Mouse (Mus musculus): ENCODE results near the gene Psma7.

The Psma7 gene

GRCm38 (mm10) chr2:180042256-180042857 lies at the start of gene Psma7, which contains the start of gene Ss18l1:
Gene Psma7 (minus strand): TSS chr2:180042433.
Gene Ss18l1 (plus strand): TSS chr2:180042509.
- in situ Hi-C loops (cut with MboI) = loop anchor here (5.0 kb wide), 1 partner anchor 120 kb away; no protein-coding TSS in a partner anchor

- in situ Hi-C loops (cut with MboI) = no loop called here
Observed at GRCm38 (mm10) chr2:180090285-180090684, 48.1 kb upstream of the Psma7 start.

GRCm38 (mm10) chr2:180087472-180087871 lies 45.2 kb upstream of the Psma7 start:
- in situ Hi-C loops (cut with MboI) = no loop called here

GRCm38 (mm10) chr2:180086637-180087027 lies 44.4 kb upstream of the Psma7 start:
- in situ Hi-C loops (cut with MboI) = no loop called here

GRCm38 (mm10) chr2:180085926-180086636 lies 43.8 kb upstream of the Psma7 start:
- in situ Hi-C loops (cut with MboI) = no loop called here

- in situ Hi-C loops (cut with MboI) = no loop called here
Observed at GRCm38 (mm10) chr2:180084565-180084964, 42.3 kb upstream of the Psma7 start.

- in situ Hi-C loops (cut with MboI) = no loop called here
Observed at GRCm38 (mm10) chr2:180083063-180083462, 40.8 kb upstream of the Psma7 start.

- in situ Hi-C loops (cut with MboI) = no loop called here
Observed at GRCm38 (mm10) chr2:180080680-180081079, 38.4 kb upstream of the Psma7 start.

- in situ Hi-C loops (cut with MboI) = no loop called here
Observed at GRCm38 (mm10) chr2:180077622-180078021, 35.4 kb upstream of the Psma7 start.

GRCm38 (mm10) chr2:180072886-180073285 lies 30.7 kb upstream of the Psma7 start:
- in situ Hi-C loops (cut with MboI) = no loop called here

- in situ Hi-C loops (cut with MboI) = no loop called here
Observed at GRCm38 (mm10) chr2:180071671-180072070, 29.4 kb upstream of the Psma7 start.

- in situ Hi-C loops (cut with MboI) = no loop called here
Observed at GRCm38 (mm10) chr2:180070481-180071453, 28.5 kb upstream of the Psma7 start, which contains the start of gene Mtg2. Gene Mtg2 (plus strand): TSS chr2:180070588.

- in situ Hi-C loops (cut with MboI) = no loop called here
Observed at GRCm38 (mm10) chr2:180069770-180070480, 27.7 kb upstream of the Psma7 start.

- in situ Hi-C loops (cut with MboI) = no loop called here
Observed at GRCm38 (mm10) chr2:180063338-180064131, 21.3 kb upstream of the Psma7 start.

GRCm38 (mm10) chr2:180053001-180053400 lies 10.8 kb upstream of the Psma7 start:
- in situ Hi-C loops (cut with MboI) = no loop called here

GRCm38 (mm10) chr2:180051986-180052733 lies 9.9 kb upstream of the Psma7 start:
- in situ Hi-C loops (cut with MboI) = no loop called here

- in situ Hi-C loops (cut with MboI) = no loop called here
Observed at GRCm38 (mm10) chr2:180050986-180051385, 8.8 kb upstream of the Psma7 start.

- in situ Hi-C loops (cut with MboI) = no loop called here
Observed at GRCm38 (mm10) chr2:180047980-180048635, 5.9 kb upstream of the Psma7 start.

- in situ Hi-C loops (cut with MboI) = no loop called here
Observed at GRCm38 (mm10) chr2:180047580-180047979, 5.3 kb upstream of the Psma7 start.
